Mouse (Mus musculus) layer of hippocampus, adult 8-10 months (tissue): ENCODE data around the gene Krt88. TPM values are rescaled to one million over a fixed set of nuclear protein-coding genes. Genes with fewer than 3 reads are reported as not detected.

Experiments
- DNase-seq, 2 experiments: peaks; one replicate each; pipeline ENCODE4 v3.0.0; 2022; ENCODE audit warnings: low spot score in 2 of 2
- total RNA-seq, 4 experiments: library from RNA; stranded (reverse); gene quantifications; 2 replicates each; pipeline ENCODE4 v1.2.4; 2022

Krt88 gene
- total RNA-seq = not detected

GRCm38 (mm10) chr15:101447444-101447843 lies at the start of gene Krt88:
Krt88 (plus strand) TSS chr15:101447744.
- DNase-seq = no peak

- no peak for DNase-seq
Measured at GRCm38 (mm10) chr15:101398269-101398668, 49.3 kb upstream of the Krt88 start.

- DNase-seq = no peak
Measured at GRCm38 (mm10) chr15:101410775-101411174, 36.8 kb upstream of the Krt88 start, which contains the start of gene Krt7. Krt7 (plus strand) TSS chr15:101411043.

- no peak for DNase-seq
Measured at GRCm38 (mm10) chr15:101412188-101412587, 35.4 kb upstream of the Krt88 start.

GRCm38 (mm10) chr15:101413916-101414635 lies 33.5 kb upstream of the Krt88 start:
- no peak for DNase-seq

- no peak for DNase-seq
Measured at GRCm38 (mm10) chr15:101414807-101415565, 32.6 kb upstream of the Krt88 start.

- DNase-seq = peak in 1 of 2 experiments; percentile 23
Measured at GRCm38 (mm10) chr15:101418950-101419349, 28.6 kb upstream of the Krt88 start.

GRCm38 (mm10) chr15:101420903-101421302 lies 26.6 kb upstream of the Krt88 start:
- DNase-seq = no peak

GRCm38 (mm10) chr15:101424914-101425313 lies 22.6 kb upstream of the Krt88 start:
- no peak for DNase-seq

- no peak for DNase-seq
Measured at GRCm38 (mm10) chr15:101436611-101437010, 10.9 kb upstream of the Krt88 start.

GRCm38 (mm10) chr15:101438555-101438954 lies 9.0 kb upstream of the Krt88 start, which contains the start of gene Krt87:
Krt87 (minus strand) TSS chr15:101438804.
- DNase-seq = no peak

GRCm38 (mm10) chr15:101440837-101441236 lies 6.7 kb upstream of the Krt88 start:
- DNase-seq = peak in 1 of 2 experiments; percentile 27

GRCm38 (mm10) chr15:101446572-101446971 lies 972 bp upstream of the Krt88 start:
- no peak for DNase-seq

GRCm38 (mm10) chr15:101453093-101453736 lies 5.7 kb downstream of the Krt88 start:
- DNase-seq = peak; percentile 60 to 77

GRCm38 (mm10) chr15:101454774-101455173 lies 7.2 kb downstream of the Krt88 start:
- no peak for DNase-seq

GRCm38 (mm10) chr15:101455292-101455691 lies 7.7 kb downstream of the Krt88 start:
- no peak for DNase-seq

- no peak for DNase-seq
Measured at GRCm38 (mm10) chr15:101455891-101456290, 8.3 kb downstream of the Krt88 start.

GRCm38 (mm10) chr15:101458361-101458930 lies 10.9 kb downstream of the Krt88 start:
- DNase-seq = no peak

GRCm38 (mm10) chr15:101459283-101459682 lies 11.7 kb downstream of the Krt88 start:
- DNase-seq = no peak

GRCm38 (mm10) chr15:101463651-101464050 lies 16.1 kb downstream of the Krt88 start, which contains the start of gene Krt81:
Krt81 (minus strand) TSS chr15:101463751.
- DNase-seq = no peak

- DNase-seq = no peak
Measured at GRCm38 (mm10) chr15:101469093-101469492, 21.5 kb downstream of the Krt88 start.
